Mouse (Mus musculus) ES-E14 (cell line): ENCODE measurements around the gene Gm10190. TPM values are rescaled to one million over a fixed set of nuclear protein-coding genes. Genes with fewer than 3 reads are reported as not detected.
A peak's percentile ranks its signal among the peaks of the same experiment; 100 is the strongest.
"Not testable (repeated sequence)": the region's sequence is repeated elsewhere in the genome, so short reads cannot be mapped to it uniquely, and the experiment has no call there.

Experiments
- DNase-seq: peaks from one replicate; pipeline ENCODE4 v3.0.0-alpha.2; 2013; ENCODE audit warnings: low read depth, low spot score
- H3K27ac ChIP-seq: 2 replicates; pipeline ENCODE4 v1.5.1; 2012; ENCODE audit warnings: low read depth, mild to moderate bottlenecking, low read length, moderate library complexity, mixed read lengths; ENCODE audit not compliant: poor library complexity, insufficient read depth, severe bottlenecking
- H3K36me3 ChIP-seq: 2 replicates; pipeline ENCODE4 v1.6.1; 2012; ENCODE audit warnings: mild to moderate bottlenecking, low read length, moderate library complexity, mixed read lengths; ENCODE audit not compliant: control insufficient read depth, poor library complexity, insufficient read depth, severe bottlenecking
- H3K4me1 ChIP-seq, 2 experiments: fragments of 150-350 bp in 1 of 2; sonication (generic) in 1 of 2; 2 replicates each; pipeline ENCODE4 v1.6.1; 2012; ENCODE audit warnings: low read length in 2 of 2, mild to moderate bottlenecking in 1 of 2, mixed read lengths in 1 of 2; ENCODE audit not compliant: control insufficient read depth in 2 of 2, insufficient read depth in 2 of 2, poor library complexity in 1 of 2
- H3K4me3 ChIP-seq, 2 experiments: fragments of 150-350 bp in 1 of 2; sonication (generic) in 1 of 2; 2 replicates each; pipeline ENCODE4 v1.5.1; 2012; ENCODE audit warnings: low read length in 2 of 2, low read depth in 1 of 2, mild to moderate bottlenecking in 1 of 2, mixed read lengths in 1 of 2; ENCODE audit not compliant: insufficient read depth in 1 of 2, poor library complexity in 1 of 2, severe bottlenecking in 1 of 2
- H3K9ac ChIP-seq: 2 replicates; pipeline ENCODE4 v1.6.1; 2012; ENCODE audit warnings: low read depth, mild to moderate bottlenecking, low read length, mixed read lengths; ENCODE audit not compliant: poor library complexity, insufficient read depth, severe bottlenecking
- H3K9me3 ChIP-seq: fragments of 150-350 bp; sonication (generic); 2 replicates; pipeline ENCODE4 v1.6.1; 2012; ENCODE audit warnings: low read depth, mild to moderate bottlenecking, low read length; ENCODE audit not compliant: control insufficient read depth, insufficient read depth
- CHD2 ChIP-seq: IDR thresholded peaks from 2 replicates; pipeline ENCODE4 v1.6.1; 2014; ENCODE audit warnings: mild to moderate bottlenecking, low read depth, low read length, inconsistent platforms
- HCFC1 ChIP-seq: IDR thresholded peaks from 2 replicates; pipeline ENCODE4 v1.6.1; 2012; ENCODE audit warnings: low read length, inconsistent platforms, borderline replicate concordance; ENCODE audit not compliant: insufficient read depth
- MAFK ChIP-seq: IDR thresholded peaks from 2 replicates; pipeline ENCODE4 v1.6.1; 2014; ENCODE audit warnings: mild to moderate bottlenecking, low read depth, low read length, inconsistent platforms; ENCODE audit not compliant: insufficient read depth
- ZC3H11A ChIP-seq: IDR thresholded peaks from 2 replicates; pipeline ENCODE4 v1.6.1; 2012; ENCODE audit warnings: low read depth, mild to moderate bottlenecking, inconsistent platforms, low read length, borderline replicate concordance
- ZNF384 ChIP-seq: IDR thresholded peaks from 2 replicates; pipeline ENCODE4 v1.6.1; 2012; ENCODE audit warnings: low read depth, low read length, inconsistent platforms
- in situ Hi-C, 2 experiments: fragments of 600-800 bp; cut with MboI; formaldehyde crosslinking; loops; one replicate each; pipeline ENCODE4 v1.15.1; 2025; ENCODE audit warnings: low sequenced_read_pairs in 2 of 2, inconsistent platforms in 1 of 2; ENCODE audit not compliant: unreplicated experiment in 2 of 2
- total RNA-seq: library from RNA; depleted of rRNA; stranded (reverse); fragments of 300-350 nt; gene quantifications from 2 replicates; pipeline ENCODE4 v1.2.3, GENCODE M21; 2012

Gene Gm10190
- total RNA-seq, 1 experiment, result not detected

DNA sequence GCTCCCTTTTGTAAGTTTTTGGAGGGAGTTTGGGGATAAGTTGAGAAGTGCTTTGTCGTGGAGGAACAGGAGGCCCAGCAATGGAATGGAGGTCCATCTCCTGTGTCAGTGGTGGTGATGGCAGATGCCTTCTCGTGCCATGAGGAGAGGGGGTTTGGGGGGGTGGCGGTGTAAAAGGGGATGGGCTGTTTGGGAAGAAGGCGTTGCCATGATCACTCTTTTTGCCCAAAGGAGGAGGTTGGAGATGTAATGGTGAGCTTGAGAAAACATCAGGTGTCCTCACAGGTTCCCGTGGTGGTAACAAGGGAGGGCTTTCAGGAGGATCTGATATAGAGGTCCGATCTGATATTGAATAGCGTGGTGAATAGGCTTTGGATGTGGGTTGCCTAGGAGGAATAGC is 24.9 kb upstream of the Gm10190 start:
- Histone ChIP-seq H3K36me3 (peaks cover 8% of the 10 kb centered on the region), H3K27ac (no peak overlapping the region), H3K4me1 (peaks cover 0 to 1% of the 10 kb centered on the region in 2 experiments; a peak in 1 of 4 replicates), H3K9ac (no peak overlapping the region), H3K9me3 (no peaks in the 10 kb centered on the region), H3K4me3 (no peak overlapping the region)
- in situ Hi-C loops, result no loop called here
- no peak for DNase-seq
- no peak for TF ChIP-seq ZC3H11A
- TF ChIP-seq HCFC1, result no peak
- no peak for TF ChIP-seq CHD2
- no peak for TF ChIP-seq ZNF384
- TF ChIP-seq MAFK, result no peak

DNA sequence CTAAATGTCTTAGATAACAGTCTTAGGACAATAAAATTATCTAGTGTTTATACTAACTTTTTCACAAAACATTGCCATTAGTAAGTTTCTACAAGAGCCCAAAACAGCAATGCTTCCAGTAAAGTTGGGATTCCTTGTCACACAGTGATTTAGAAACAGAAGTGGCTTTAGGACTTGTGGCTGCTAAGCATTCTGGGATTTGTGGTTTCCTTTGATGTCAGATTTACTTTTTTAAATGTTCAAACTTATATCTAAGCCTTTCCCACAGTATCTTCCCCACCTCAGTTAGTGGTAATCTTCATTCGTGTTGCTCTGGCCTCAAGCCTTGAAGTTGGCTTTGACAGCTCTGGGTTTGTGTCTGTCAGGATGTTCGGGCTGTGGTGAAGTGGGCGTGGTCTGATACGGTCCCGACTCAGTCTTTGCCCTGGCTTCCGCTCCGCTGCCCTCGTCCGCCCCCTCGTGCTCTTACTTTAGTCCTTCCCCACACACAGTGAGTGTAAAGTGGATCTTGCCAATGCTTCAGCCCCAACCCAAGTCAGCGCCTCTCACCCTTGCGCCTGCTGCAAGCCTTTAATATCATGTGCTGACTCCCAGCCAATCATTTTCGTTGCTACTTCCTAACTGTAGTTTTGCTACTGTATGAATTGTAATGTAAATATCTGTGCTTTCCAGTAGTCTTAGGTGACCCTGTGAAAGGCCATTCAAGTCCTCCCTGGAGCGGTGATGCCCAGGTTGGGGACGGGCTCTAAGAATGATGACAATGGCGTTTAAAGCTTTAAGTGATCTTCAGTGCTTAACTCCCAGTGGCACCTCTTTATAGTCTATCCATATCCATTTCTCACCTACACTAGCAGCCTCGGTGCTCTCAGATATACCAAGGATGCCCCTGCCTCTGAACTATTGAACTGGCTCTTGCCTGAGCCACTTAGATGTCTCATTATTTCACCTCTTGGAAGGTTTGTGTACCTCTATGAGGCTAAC is 18.4 kb upstream of the Gm10190 start:
- in situ Hi-C loops, result no loop called here
- H3K36me3 ChIP-seq, result no peaks in the 10 kb centered on the region
- no peak for DNase-seq
- H3K27ac ChIP-seq, result no peak overlapping the region
- H3K4me3 ChIP-seq, result peak overlapping the region in 1 of 2 experiments; percentile 57; a peak in 2 of 4 replicates
- peaks cover 0 to 4% of the 10 kb centered on the region in 2 experiments; a peak in 1 of 4 replicates for H3K4me1 ChIP-seq
- H3K9ac ChIP-seq, result no peak overlapping the region
- TF ChIP-seq ZC3H11A, result no peak
- no peak for TF ChIP-seq CHD2
- TF ChIP-seq ZNF384, result no peak
- no peak for TF ChIP-seq HCFC1
- TF ChIP-seq MAFK, result no peak
- H3K9me3 ChIP-seq, result no peaks in the 10 kb centered on the region

DNA sequence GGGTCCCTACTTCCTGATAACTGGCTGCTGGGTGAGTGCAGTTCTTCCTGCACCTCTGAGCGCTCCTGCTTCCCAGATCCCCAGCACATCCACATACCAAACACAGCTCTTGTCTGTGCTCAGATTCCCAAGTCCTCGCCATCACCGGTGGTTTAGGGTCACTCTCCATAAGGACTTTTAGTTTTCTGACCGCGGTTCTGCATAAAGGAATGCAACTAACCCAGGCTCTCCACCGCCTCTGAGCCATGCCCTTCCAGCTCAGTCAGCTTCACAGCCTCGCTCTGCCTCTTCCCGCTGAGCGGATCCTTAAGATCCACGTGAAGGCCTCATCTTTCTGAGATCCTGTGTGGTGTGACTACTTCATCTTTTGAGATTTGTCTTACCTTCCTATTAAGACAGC is 16.7 kb upstream of the Gm10190 start:
- DNase-seq, result no peak
- in situ Hi-C loops, result no loop called here
- Histone ChIP-seq H3K4me1 (peaks cover 0 to 4% of the 10 kb centered on the region in 2 experiments; a peak in 1 of 4 replicates), H3K36me3 (no peaks in the 10 kb centered on the region), H3K4me3 (no peak overlapping the region), H3K9ac (no peak overlapping the region), H3K9me3 (no peaks in the 10 kb centered on the region), H3K27ac (no peak overlapping the region)
- TF ChIP-seq MAFK, result no peak
- TF ChIP-seq HCFC1, result no peak
- no peak for TF ChIP-seq ZC3H11A
- no peak for TF ChIP-seq ZNF384
- no peak for TF ChIP-seq CHD2

DNA sequence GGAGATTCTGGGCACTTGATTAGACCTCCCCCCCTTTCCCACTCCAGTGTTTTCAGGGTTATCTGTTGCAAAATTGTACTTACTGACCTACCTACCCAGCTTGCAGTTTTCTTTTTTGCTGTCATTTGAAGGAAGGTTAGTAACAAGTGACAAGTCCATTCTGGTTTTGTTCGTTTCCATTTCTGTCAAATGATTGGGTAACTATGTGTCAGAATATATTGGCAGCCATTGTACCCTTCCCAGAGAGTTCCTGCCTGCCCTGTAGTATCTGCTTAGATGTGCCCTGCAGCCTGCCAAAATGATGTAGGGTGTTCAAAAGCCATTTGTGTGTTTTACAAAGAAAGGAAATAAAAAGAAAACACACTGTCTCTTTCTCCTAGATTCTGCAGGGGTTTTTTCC is 12.3 kb upstream of the Gm10190 start:
- H3K27ac ChIP-seq, result no peak overlapping the region
- TF ChIP-seq CHD2 (no peak), ZNF384 (no peak), ZC3H11A (no peak)
- no peaks in the 10 kb centered on the region for H3K4me1 ChIP-seq
- no peaks in the 10 kb centered on the region for H3K9me3 ChIP-seq
- no peaks in the 10 kb centered on the region for H3K36me3 ChIP-seq
- no peak overlapping the region for H3K9ac ChIP-seq
- no peak overlapping the region for H3K4me3 ChIP-seq
- in situ Hi-C loops, result no loop called here
- DNase-seq, result no peak

DNA sequence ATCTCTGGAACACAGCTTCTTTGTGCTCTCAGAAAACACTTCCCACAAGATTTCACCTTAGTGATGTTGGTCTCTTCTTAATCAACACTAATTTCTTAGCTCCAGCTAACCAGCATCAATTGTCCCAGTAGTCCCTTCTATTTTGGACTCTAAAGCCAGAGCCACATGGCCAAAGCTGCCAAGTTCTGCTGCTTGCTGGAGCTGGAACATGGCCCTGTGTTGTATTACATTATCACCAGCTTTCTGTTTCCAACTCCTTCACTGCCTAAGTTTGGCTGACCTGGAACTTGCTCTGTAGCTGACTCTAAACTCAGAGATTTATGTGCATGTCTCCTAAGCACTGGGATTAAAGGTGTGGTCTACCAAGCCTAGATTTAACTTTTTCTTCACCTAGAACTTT is 5.0 kb upstream of the Gm10190 start:
- in situ Hi-C loops, H3K4me3 ChIP-seq, DNase-seq, H3K36me3 ChIP-seq, H3K9ac ChIP-seq, H3K9me3 ChIP-seq, H3K4me1 ChIP-seq, H3K27ac ChIP-seq: not testable (repeated sequence)
